Mouse (Mus musculus) embryo, embryonic 10 days (tissue): Measurements from ENCODE around the gene Hoxc9.

ENCODE experiments used
- DNase-seq: peaks from one replicate; pipeline ENCODE4 v3.0.0-alpha.2; 2015; ENCODE audit warnings: low spot score

Gene Hoxc9

DNA sequence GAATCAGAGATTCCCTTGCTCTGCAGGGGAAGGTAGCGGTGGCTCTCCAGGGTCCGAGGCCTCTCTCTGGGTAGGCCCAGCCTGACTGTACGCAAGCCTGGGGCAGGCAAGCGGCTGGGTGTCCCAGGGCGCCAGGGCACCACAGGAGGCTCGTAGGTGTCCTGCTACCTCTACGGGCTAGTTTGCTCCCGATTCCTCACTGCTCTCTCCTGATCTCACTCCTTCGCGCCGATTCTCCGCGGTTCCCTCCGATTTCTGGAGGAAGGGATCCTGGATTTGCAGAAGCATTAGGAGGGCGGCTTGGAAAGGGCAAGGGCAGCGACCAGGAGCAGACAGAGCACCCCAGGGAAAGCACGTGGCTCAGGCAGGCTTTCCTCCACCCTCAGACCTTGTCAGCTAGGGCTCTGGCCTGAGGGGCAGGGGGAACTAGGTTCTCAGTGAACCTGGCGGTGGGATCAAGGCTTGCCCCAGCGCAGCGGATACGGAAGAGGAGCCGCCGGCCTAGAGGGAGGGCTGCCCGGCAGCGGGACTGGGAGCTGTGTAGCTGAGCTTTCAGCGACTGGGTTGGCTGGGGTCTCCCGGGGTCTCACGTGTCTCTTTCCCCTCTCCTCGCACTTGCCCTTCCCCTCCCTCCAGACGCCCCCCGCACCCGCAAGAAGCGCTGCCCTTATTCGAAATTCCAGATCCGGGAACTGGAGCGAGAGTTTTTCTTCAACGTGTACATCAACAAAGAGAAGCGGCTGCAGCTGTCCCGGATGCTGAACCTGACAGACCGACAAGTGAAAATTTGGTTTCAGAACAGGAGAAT is 20.2 kb upstream of the Hoxc9 start:
- no peak for DNase-seq

DNA sequence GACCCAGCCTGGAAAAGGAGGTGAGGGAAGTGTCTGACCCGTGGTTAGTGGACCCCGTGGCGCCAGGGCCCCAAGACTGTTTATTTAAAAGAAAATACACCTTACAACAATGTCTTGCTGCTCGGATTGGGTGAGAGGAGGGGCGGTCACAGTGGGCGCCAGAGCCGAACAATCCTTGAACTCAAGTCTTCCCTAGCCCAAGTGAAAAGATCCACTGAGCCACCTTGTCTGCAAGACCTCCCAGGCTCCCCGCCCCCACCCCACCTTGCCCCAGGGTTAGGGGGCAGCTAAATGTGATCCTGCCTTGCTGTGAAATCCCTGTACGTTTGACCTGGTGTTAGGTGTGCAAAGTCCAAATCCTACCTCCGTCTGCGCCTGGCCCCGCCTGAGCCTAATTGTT is 19.3 kb upstream of the Hoxc9 start:
- no peak for DNase-seq

DNA sequence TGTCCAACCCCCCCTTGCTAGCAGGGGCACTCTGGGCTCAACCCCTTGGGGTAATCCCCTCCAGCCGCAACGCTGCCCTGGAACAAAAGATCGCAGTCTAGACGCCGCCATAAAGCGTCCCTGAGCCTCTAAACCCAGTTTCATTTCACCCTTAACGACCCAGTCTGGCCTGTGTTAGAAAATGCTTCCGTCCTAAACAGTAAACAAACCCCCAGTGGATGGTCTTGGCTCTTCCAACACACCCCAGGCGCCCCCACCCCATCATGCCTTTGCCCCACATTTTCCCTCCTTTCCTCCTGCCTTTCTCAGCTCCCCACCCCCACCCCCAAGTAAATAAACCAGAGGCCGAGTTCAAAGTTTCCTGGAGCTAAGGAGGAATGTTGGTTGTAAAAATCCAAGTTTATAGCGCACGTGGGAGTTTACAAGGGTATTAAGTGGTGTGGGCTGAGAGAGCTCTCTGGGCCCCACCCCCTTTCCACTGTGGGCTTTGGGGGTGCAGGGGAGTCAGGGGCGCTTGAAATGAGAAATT is 16.5 kb upstream of the Hoxc9 start:
- DNase-seq: no peak

DNA sequence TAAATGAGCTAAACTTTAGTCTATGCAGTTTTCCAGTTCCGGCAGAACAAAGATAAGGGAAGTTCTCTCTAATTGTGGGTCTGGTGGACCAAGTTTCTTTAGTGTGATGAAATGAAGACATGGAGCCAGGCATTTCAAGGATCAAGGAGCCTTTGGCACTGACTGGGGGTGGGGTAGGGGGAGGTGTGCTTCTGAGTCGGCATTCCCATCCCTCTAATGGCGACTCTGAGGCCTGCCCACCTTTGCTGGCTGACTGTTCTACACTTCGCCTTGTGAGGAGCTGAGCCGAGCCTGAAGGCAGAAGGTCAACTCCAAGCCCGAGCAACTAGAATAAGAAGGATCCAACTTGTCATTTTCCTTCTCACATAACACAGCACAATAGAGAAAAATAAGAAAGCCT is 14.5 kb upstream of the Hoxc9 start:
- no peak for DNase-seq

DNA sequence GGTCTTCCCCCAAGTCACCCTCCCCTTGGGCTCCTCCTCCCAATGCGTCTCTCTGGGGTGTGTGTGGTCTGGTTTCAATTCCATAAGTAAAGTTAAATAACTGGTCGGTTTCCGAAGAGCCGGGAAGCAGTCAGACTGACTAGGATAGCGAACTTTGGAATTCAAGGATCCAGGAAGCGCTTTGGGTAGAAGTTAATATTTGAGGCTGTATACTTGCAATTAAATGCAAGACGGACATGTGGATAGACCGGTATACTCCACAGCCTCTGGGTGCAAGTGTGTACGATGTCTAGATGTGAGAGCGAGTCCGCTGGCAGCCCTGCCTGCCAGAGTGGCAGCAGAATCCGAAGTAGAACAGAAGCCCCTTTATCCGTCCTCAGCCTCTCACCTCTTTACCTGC is 13.7 kb upstream of the Hoxc9 start:
- no peak for DNase-seq

DNA sequence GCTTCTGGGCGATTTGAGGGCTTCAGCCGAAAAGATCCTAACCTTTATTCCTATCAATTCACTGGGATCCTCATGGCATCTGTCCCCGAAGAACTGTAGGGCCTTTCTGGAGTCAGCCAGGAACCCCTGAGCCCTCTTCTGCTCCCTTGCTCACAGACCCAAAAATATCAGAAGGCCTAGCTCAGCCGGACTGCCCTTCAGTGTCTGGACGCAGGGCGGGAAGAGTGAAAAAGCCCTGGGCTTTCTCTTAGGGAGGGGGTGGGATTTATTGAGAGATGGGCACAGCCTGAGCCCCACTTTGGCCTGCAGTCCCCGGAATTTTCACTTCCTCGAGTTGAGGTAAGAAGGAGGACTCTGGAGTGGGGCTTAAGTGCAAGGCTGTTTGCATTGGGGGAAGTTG is 13.0 kb upstream of the Hoxc9 start:
- no peak for DNase-seq

DNA sequence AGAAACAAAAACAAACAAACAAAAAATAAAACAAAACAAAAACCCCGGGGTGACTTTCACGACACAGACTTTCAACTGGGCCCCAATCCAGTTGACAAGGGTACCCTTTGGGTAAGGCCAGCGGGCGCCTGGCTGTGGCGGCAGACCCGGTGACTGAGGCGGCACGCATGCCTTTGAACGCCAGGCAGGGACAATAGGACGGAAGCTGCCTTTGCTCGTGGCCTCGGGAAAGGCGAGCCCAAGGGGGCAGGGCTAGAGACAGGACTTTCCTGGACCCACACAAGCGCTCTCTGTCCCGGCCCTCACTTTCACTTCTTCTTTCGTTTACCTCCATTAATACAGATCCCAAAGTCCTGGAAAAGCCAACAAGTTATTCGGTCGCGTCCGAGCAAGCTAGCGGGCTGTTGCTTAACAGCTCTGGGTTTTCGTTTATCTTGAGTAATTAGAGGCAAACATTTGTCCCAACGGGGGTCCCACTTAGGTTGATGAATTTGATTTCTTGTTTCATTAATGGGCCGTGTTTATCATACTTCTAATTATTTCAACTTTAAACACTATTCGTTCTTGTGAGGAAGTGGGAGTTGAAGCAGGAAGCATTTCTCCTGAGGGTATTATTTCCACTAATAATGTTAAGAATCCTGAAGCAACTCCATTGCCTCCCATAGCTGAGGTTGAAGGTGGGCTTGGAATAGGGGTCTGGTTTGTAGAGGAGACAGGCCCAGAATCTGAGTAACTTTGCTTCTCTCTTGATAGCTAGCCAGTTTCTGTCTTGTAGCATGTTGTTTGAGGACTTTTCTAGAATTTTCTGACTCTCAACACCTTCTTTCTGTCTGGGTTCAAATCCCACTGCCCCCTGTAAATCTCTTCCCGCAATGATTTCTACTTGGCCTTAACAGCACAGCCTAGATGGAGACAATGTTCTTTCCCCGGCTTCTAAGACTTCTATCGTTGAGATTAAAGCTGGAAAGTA is 12.3 kb upstream of the Hoxc9 start:
- peak; percentile 86 for DNase-seq

DNA sequence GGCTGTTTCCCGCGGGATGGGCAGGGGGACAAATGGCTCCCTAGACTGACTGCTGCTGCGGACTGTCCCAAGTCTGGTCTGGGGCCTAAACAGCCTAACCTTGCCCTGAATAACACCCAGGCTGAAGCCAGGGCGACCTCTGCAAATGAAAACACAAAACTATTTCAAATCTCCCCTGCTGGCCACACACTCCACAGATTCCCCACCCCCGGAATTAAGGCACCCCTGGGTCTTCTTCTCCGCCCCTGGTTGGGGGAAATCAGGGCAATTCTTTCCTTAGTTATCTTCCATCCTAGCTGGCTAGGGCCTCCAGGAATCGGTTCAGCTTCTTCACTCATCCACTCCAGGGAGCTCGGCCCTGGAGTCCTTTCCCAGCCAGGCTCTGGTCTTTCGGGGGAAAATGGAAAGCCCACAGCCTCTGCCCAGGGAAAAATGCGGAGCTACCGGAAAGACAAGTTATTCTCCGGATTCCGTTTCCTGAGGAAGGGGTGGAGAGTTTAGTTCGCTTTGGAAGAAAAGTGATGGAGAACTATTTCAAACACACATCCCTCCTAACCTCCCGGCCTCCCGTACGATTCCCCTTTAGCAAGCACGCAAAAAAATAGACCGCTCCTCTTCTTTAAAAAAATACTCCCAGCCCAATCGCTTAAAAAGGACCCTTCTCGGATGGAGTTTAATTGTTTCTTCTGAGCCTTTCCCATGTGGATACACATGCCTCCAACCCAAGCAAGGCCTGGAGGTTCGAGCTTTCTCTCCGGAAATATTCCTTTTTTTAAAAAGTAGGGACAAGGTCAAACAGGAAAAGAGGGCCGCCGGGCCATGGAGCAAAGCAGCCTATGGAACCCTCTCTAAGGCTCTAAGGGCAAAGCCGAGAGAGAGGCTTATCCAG is 11.0 kb upstream of the Hoxc9 start:
- DNase-seq: no peak

DNA sequence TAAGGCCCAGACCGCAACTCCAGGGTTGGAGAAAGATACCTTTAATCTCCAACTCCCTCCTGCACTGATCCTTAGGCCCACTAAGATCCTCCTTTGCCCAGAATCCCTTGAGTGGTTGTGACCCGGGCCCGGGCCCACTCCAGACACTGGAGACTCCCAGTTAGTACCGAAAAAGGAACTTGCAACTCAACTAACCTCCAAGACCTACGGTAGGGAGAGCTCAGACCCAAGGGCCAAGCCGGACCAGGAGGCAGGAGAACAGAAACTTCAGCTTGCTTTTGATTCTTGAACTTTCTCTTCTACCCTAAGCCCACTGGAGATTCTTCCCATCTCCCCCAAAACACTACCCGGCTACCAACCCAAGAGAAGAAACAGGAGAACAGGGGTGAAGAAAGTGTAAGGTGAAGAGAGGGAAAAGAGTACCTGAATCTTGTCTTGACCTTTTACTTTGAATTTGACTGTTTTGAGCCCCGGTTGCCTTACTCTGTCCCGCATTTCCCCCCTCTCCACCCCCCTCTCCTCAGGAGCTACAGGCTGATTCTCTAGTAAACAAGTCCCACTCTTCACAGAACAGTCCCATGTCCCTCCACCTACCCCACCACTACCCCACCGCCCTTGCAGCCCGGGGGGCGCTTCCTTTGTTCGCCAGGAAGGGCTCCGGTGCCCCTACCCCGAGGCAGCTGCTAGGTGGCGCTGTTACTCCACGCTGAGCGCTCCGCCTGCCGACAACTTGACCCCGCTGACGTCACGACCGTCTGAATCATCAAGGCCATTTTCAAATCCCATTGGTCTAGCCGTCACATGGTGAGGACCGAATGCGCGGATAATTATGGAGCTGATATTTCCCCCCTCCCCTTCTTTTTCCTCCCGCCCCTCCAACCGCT is 10.1 kb upstream of the Hoxc9 start:
- peak; percentile 98 for DNase-seq

DNA sequence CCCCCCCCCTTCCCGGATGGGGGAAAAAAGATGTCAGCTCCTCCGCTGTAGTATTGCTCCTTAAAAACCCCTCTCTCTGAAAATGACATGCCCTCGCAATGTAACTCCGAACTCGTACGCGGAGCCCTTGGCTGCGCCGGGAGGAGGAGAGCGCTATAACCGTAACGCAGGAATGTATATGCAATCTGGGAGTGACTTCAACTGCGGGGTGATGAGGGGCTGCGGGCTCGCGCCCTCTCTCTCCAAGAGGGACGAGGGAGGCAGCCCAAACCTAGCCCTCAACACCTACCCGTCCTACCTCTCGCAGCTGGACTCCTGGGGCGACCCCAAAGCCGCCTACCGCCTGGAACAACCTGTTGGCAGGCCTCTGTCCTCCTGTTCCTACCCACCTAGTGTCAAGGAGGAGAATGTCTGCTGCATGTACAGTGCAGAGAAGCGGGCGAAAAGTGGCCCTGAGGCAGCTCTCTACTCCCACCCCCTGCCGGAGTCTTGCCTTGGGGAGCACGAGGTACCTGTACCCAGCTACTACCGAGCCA is 9.4 kb upstream of the Hoxc9 start, which contains the start of gene Hoxc10:
Gene Hoxc10, plus strand, starts transcription at position 21 of the 536 bp plus-strand sequence.
- DNase-seq: no peak

DNA sequence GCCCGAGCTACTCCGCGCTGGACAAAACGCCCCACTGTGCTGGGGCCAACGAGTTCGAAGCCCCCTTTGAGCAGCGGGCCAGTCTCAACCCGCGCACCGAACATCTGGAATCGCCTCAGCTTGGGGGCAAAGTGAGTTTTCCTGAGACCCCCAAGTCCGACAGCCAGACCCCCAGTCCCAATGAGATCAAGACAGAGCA is 9.0 kb upstream of the Hoxc9 start, which contains the start of gene Hoxc5:
Gene Hoxc5, plus strand, starts transcription at position 132 of the 199 bp plus-strand sequence.
- DNase-seq: no peak

DNA sequence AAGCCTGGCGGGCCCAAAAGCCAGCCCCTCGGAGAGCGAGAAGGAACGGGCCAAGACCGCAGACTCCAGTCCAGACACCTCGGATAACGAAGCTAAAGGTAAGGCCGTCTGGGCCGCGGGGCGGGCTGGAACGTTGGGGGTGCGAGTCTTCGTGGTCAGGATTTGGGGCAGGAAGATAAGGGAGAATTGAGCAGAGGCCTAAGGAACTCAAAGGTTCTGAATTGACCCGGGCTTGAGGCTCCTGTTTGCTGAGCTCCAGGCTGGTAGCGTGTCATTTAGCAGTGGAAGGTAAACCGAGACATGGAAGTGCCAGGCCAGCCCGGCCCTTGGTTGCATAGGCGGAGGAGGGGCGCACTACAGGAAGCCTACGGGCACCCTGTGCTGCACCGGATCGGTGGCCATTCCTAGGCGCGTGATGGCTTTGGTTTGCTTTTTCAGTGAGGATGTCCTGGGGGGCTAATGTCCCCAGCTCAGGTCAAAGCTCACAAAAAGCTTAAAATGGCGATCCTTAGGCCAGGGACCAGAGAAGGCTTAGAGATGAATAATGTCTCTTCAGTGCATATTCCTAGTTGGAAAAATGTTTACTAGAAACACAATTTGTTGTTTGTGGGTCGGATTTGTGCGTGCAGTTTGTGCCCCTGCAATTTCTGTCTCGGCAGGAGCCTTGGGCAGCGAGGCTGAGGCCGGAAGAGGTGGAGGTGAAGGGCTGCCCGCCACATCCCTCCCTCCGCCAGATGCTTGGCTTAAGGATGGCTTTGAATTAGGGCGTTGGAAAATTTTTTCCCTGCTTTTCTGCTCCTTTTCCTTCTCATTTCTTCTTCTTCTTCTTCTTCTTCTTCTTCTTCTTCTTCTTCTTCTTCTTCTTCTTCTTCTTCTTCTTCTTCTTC is 8.5 kb upstream of the Hoxc9 start:
- no peak for DNase-seq

DNA sequence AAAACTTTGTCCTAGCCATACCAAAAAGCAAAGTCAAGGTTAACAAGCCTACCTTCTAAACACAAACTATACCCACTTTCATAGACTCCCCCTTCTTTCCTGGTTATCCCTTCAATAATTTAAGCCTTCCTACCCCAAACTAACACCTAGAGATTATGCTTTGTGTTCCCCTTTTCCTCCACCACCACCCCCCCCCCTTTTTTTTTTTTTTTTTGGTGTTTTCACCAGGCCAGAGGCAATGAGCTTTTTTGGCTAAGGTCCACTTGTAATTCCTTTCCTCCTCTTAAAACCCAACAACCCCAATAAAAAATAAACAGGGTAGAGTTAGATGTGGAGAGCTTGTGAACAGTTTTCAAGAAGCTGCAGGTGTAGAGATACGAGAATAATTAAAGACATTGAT is 6.9 kb upstream of the Hoxc9 start:
- DNase-seq: no peak

DNA sequence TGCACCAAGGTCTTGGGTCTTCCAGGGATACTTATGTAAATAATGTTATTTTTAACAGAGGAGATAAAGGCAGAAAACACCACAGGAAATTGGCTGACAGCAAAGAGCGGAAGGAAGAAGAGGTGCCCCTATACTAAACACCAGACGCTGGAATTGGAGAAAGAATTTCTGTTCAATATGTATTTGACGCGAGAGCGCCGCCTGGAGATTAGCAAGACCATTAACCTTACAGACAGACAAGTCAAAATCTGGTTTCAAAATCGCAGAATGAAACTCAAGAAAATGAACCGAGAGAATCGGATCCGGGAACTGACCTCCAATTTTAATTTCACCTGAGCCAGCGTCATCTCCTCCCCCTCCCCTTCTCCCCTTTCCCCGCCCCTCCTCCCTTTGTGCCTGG is 5.5 kb upstream of the Hoxc9 start:
- DNase-seq: no peak

DNA sequence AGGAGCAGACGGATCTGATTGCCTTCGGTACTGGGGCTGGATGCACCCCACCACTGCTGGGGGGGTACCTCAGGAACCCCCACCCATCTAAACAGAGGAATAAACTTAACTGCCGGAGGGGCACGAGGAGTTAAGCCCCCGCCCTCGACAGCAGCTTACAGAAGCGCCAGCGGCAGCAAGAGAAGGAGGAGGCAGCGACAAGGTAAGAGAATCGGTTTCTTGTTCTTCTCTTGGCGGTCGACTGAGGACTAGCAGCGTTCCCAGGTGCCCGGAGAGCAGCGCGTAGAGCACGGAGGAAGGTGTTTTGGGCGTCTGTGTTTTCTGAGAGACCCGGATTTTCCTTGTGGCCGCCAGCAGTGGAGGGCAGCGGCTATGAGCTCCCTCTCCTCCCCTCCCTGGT is 4.0 kb upstream of the Hoxc9 start:
- no peak for DNase-seq

DNA sequence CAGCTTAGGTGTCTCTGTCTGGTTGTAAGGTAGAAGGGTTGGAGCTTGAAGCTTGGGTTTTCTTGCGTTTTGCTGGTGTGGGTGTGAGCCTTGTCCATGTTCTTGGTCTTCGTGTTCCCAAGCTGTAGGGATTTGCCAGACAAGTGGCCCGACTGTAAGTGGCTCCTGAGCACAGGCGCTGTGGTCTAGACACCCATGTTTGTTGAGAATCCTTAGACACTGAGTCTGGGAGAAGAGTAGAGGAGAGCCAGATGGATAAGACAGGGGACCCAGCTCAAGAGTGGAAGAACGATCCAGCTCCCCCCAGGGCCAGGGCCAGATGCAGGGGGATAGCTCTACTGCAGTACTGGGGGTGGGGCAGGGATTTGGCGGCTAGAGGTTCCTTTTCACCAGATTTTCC is 3.5 kb upstream of the Hoxc9 start:
- no peak for DNase-seq

DNA sequence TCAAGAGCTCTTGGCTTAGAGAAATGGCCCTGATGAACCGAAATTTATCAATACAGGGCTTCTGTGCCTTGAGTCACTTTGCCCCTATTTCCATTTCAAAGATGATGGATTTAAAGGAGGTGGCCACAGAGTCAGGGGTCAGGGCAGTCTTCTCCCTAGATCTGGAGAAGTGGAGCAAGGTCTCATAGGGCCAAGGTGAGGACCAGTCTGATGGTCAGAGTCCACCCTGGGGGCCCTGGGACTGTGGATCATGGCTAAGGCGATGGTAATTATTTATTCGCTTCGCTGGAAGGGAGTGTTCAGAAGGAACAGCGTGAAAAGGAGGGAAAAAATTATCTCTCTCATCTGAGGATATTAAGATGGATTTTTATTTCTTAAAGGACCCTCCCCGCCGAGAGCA is 1.2 kb upstream of the Hoxc9 start:
- no peak for DNase-seq

DNA sequence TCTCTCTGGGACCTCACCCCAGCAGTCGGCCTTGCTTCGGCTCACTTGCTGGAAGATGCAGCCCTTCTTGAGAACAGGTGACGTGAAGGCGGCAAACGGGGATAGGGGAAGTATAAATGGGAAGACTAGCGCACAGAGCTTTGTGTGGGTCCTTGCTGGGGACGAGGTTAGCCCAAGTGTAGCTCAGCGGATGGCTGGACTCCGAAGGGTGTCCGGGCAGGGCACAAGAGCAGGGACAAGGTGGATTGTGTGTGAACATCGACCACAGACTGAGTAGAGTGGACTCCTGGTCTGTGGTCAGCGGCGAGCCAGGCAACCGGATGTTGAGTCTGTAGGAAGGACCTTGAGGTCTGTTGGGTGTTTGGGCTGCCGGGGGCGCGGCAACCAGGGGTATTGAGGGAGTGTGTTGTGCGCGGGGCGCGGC is 539 bp upstream of the Hoxc9 start:
- peak; percentile 66 for DNase-seq

DNA sequence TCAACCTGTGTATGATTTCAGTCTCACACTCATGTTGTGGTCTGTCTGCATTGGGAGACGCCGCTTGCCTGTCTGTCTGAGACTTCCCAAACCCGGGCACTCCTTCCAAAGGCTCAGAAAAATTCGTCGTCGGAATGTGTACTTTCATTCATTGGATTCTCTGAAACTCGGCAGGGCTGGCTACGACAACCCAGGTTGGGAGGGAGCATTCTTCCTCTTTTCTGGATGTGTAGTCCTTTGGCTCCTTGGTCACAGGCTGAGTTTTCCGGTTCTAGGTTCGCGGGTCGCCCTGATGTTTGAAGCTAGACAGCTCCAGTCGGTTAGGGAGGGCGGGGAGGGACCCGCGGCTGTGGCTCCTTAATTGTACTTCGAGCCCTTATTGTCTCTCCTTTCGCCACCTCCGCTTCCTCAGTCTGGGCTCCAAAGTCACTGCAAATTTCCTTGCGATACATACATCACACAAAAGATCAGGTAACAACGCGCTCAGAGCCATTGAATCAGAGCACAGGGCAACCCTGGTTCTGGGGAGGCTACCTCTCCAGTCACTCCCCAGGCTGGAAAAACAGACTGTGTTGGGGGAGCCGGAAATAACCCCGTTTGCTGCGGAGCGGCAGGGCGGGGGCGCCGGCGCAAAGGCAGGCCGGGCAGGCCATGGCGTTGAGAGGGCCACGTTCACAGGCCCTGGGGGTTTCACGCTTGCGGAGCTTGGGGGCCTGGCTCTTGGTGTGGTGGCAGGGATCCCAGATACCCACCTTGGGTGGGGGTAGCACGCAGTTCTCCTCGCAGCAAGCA is 588 bp downstream of the Hoxc9 start:
- DNase-seq: no peak
